Mouse (Mus musculus): ENCODE measurements around the gene Lima1. TPM values are rescaled to one million over a fixed set of nuclear protein-coding genes. Genes with fewer than 3 reads are reported as not detected.

Gene Lima1
- polyA plus RNA-seq, 1 experiment from 2014 or later = 29.4 TPM

GRCm38 (mm10) chr15:99731167-99731566, 144.1 kb downstream of the Lima1 start:
- DNase-seq (ENCODE audit: low spot score) = no peak
- H3K27ac ChIP-seq = no peak overlapping the region
- H3K36me3 ChIP-seq = peaks cover 59% of the 10 kb centered on the region
- H3K27me3 ChIP-seq (ENCODE audit: insufficient read depth, poor library complexity, severe bottlenecking) = no peaks in the 10 kb centered on the region
- no peaks in the 10 kb centered on the region for H3K9me3 ChIP-seq
- WGBS = 97% methylated on average over 2 of the region's 2 CpGs
- no peak overlapping the region for H3K4me3 ChIP-seq
- H3K4me1 ChIP-seq = peaks cover 4% of the 10 kb centered on the region

GRCm38 (mm10) chr15:99729056-99729783, 146.0 kb downstream of the Lima1 start:
- no peak for DNase-seq (ENCODE audit: low spot score)
- Histone ChIP-seq H3K27ac (no peak overlapping the region), H3K36me3 (peaks cover 45% of the 10 kb centered on the region), H3K4me1 (peaks cover 18% of the 10 kb centered on the region), H3K27me3 (ENCODE audit: insufficient read depth, poor library complexity, severe bottlenecking) (no peaks in the 10 kb centered on the region), H3K4me3 (no peak overlapping the region), H3K9me3 (no peaks in the 10 kb centered on the region)
- WGBS = 95% methylated on average over 4 of the region's 4 CpGs

Other genes with a start within 250 kb of the Lima1 start
- 138 TPM in 2 replicates for gene Racgap1, start 223.8 kb downstream of the Lima1 start, polyA plus RNA-seq (2016; fragmentation: Nextera tagmentation; extraction: Ambion mirVana)
- gene Asic1, start 205.1 kb downstream of the Lima1 start, polyA plus RNA-seq (2016; fragmentation: Nextera tagmentation; extraction: Ambion mirVana) = 3.2 and 5.2 TPM in 2 replicates
- gene Smarcd1, start 173.3 kb downstream of the Lima1 start, polyA plus RNA-seq (2016; fragmentation: Nextera tagmentation; extraction: Ambion mirVana) = 31.1 and 45.5 TPM in 2 replicates
- gene Gm17349, start 170.0 kb downstream of the Lima1 start, polyA plus RNA-seq (2016; fragmentation: Nextera tagmentation; extraction: Ambion mirVana) = not detected in 2 replicates
- 0.74 and 0.87 TPM in 2 replicates for gene Gpd1, start 157.9 kb downstream of the Lima1 start, polyA plus RNA-seq (2016; fragmentation: Nextera tagmentation; extraction: Ambion mirVana)
- gene Cox14, start 149.8 kb downstream of the Lima1 start, polyA plus RNA-seq (2016; fragmentation: Nextera tagmentation; extraction: Ambion mirVana) = 164 and 187 TPM in 2 replicates
- 56.5 and 60.3 TPM in 2 replicates for gene Cers5, start 102.6 kb downstream of the Lima1 start, polyA plus RNA-seq (2016; fragmentation: Nextera tagmentation; extraction: Ambion mirVana)
- gene Fam186a, start 91.6 kb upstream of the Lima1 start, polyA plus RNA-seq (2016; fragmentation: Nextera tagmentation; extraction: Ambion mirVana) = 0.05 TPM in 1 of 2 replicates, not detected in the other
- 36.3 and 41.2 TPM in 2 replicates for gene Larp4, start 94.6 kb upstream of the Lima1 start, polyA plus RNA-seq (2016; fragmentation: Nextera tagmentation; extraction: Ambion mirVana)
- gene Dip2b, start 163.2 kb upstream of the Lima1 start, polyA plus RNA-seq (2016; fragmentation: Nextera tagmentation; extraction: Ambion mirVana) = 12.2 and 14.0 TPM in 2 replicates

Measured in heart, embryonic 10.5 days (tissue).